Mouse (Mus musculus) olfactory bulb, adult 2 months (tissue): Measurements from ENCODE around the gene Ttl. TPM values are rescaled to one million over a fixed set of nuclear protein-coding genes. Genes with fewer than 3 reads are reported as not detected.

ENCODE experiments used
- H3K27ac ChIP-seq: fragments of 200-500 bp; 2 replicates; pipeline ENCODE4 v1.5.1; 2012; ENCODE audit warnings: low read depth, low read length; ENCODE audit not compliant: insufficient read depth
- H3K4me1 ChIP-seq: fragments of 200-500 bp; 2 replicates; pipeline ENCODE4 v1.6.1; 2012; ENCODE audit warnings: low read length; ENCODE audit not compliant: control insufficient read depth, insufficient read depth
- H3K4me3 ChIP-seq: fragments of 200-500 bp; 2 replicates; pipeline ENCODE4 v1.5.1; 2012; ENCODE audit warnings: mild to moderate bottlenecking, low read depth, low read length, moderate library complexity; ENCODE audit not compliant: insufficient read depth
- CTCF ChIP-seq: fragments of 200-500 bp; IDR thresholded peaks from 2 replicates; pipeline ENCODE4 v1.5.1; 2012; ENCODE audit warnings: low read depth, mild to moderate bottlenecking, low read length, moderate library complexity; ENCODE audit not compliant: insufficient read depth
- POLR2A ChIP-seq: fragments of 200-500 bp; IDR thresholded peaks from 2 replicates; pipeline ENCODE4 v1.6.1; 2012; ENCODE audit warnings: mild to moderate bottlenecking, low read depth, low read length, moderate library complexity; ENCODE audit not compliant: insufficient read depth
- WGBS: fragments of 180-500 bp; shearing (Covaris S2); methylation state at CpG from one replicate; pipeline ENCODE4 v1.1.7; 2018; 5-methylcytosine and 5-hydroxymethylcytosine counted together
- polyA plus RNA-seq: library from polyadenylated mRNA; stranded (reverse); fragments of >200 nt; gene quantifications from 2 replicates; pipeline ENCODE4 v1.2.4, GENCODE M21; 2012; ENCODE audit warnings: low replicate concordance; ENCODE audit not compliant: missing spikeins, insufficient read depth, insufficient read length

Gene Ttl
- polyA plus RNA-seq, 1 experiment = not detected

GRCm38 (mm10) chr2:129100784-129101310 is 35.1 kb downstream of the Ttl start, which contains the start of gene Polr1b:
Polr1b (plus strand) TSS chr2:129100995.
- under 1% methylated on average over 35 of the region's 35 CpGs for WGBS
- H3K27ac ChIP-seq = no peak within 1 kb of the TSS
- TF ChIP-seq CTCF (no peak), POLR2A (peak; percentile 42; the same call in 1 of the 2 replicates)

GRCm38 (mm10) chr2:129112924-129113323 is 47.2 kb downstream of the Ttl start:
- no peak overlapping the region for H3K4me3 ChIP-seq
- WGBS = 86% methylated on average over 5 of the region's 5 CpGs
- H3K27ac ChIP-seq = no peak overlapping the region
- TF ChIP-seq POLR2A (no peak), CTCF (no peak)
- no peaks in the 10 kb centered on the region for H3K4me1 ChIP-seq

More at GRCm38 (mm10) chr2:129100784-129101310, 35.1 kb downstream of the Ttl start, which contains the start of gene Polr1b:
- peak within 1 kb of the TSS; percentile 91 for H3K4me3 ChIP-seq
- H3K4me1 ChIP-seq = peaks cover 4% of the 10 kb centered on the region; the same call in 1 of the 2 replicates

- Histone ChIP-seq H3K4me3 (no peak overlapping the region), H3K4me1 (no peaks in the 10 kb centered on the region), H3K27ac (no peak overlapping the region)
- TF ChIP-seq CTCF (no peak), POLR2A (no peak)
- WGBS = 96% methylated on average over 9 of the region's 9 CpGs
Measured at GRCm38 (mm10) chr2:129115706-129116367, 50.1 kb downstream of the Ttl start.

GRCm38 (mm10) chr2:129116368-129116739 is 50.6 kb downstream of the Ttl start:
- no peaks in the 10 kb centered on the region for H3K4me1 ChIP-seq
- H3K4me3 ChIP-seq = no peak overlapping the region
- H3K27ac ChIP-seq = no peak overlapping the region
- TF ChIP-seq CTCF = no peak
- TF ChIP-seq POLR2A = no peak
- WGBS = 100% methylated on average over 1 of the region's 1 CpGs

- no peak for TF ChIP-seq POLR2A
- TF ChIP-seq CTCF = no peak
- Histone ChIP-seq H3K4me3 (no peak overlapping the region), H3K27ac (no peak overlapping the region), H3K4me1 (no peaks in the 10 kb centered on the region)
- WGBS = 94% methylated on average over 12 of the region's 12 CpGs
Measured at GRCm38 (mm10) chr2:129118061-129118460, 52.3 kb downstream of the Ttl start.

GRCm38 (mm10) chr2:129121986-129122385 is 56.2 kb downstream of the Ttl start:
- TF ChIP-seq CTCF (no peak), POLR2A (no peak)
- H3K27ac ChIP-seq = no peak overlapping the region
- H3K4me3 ChIP-seq = no peak overlapping the region
- no peaks in the 10 kb centered on the region for H3K4me1 ChIP-seq
- 84% methylated on average over 8 of the region's 8 CpGs for WGBS

GRCm38 (mm10) chr2:129129412-129129929 is 63.7 kb downstream of the Ttl start, which contains the start of gene Chchd5:
Chchd5 (plus strand) TSS chr2:129129700.
- Histone ChIP-seq H3K27ac (peak within 1 kb of the TSS; percentile 68), H3K4me3 (peak within 1 kb of the TSS; percentile 71), H3K4me1 (peaks cover 13% of the 10 kb centered on the region)
- WGBS = under 1% methylated on average over 35 of the region's 35 CpGs
- TF ChIP-seq POLR2A = peak; percentile 83
- no peak for TF ChIP-seq CTCF

GRCm38 (mm10) chr2:129129987-129130545 is 64.3 kb downstream of the Ttl start:
- Histone ChIP-seq H3K4me1 (peaks cover 13% of the 10 kb centered on the region), H3K27ac (peak overlapping the region; percentile 53), H3K4me3 (peak overlapping the region; percentile 71)
- no peak for TF ChIP-seq POLR2A
- no peak for TF ChIP-seq CTCF
- WGBS = 23% methylated on average over 18 of the region's 18 CpGs

- H3K27ac ChIP-seq = no peak overlapping the region
- TF ChIP-seq POLR2A (no peak), CTCF (no peak)
- 95% methylated on average over 2 of the region's 2 CpGs for WGBS
- peaks cover 13% of the 10 kb centered on the region for H3K4me1 ChIP-seq
- no peak overlapping the region for H3K4me3 ChIP-seq
Measured at GRCm38 (mm10) chr2:129130776-129131175, 65.0 kb downstream of the Ttl start.
